Mouse (Mus musculus) liver, embryonic 14.5 days (tissue): ENCODE results near the gene Il4.

ENCODE experiments used
- CTCF ChIP-seq: IDR thresholded peaks from 2 replicates; pipeline ENCODE4 v1.5.1; 2016; ENCODE audit warnings: antibody characterized with exemption, low read depth, control low read depth
- EP300 ChIP-seq: IDR thresholded peaks from 2 replicates; pipeline ENCODE4 v1.6.1; 2016; ENCODE audit warnings: antibody characterized with exemption, low read depth

DNA sequence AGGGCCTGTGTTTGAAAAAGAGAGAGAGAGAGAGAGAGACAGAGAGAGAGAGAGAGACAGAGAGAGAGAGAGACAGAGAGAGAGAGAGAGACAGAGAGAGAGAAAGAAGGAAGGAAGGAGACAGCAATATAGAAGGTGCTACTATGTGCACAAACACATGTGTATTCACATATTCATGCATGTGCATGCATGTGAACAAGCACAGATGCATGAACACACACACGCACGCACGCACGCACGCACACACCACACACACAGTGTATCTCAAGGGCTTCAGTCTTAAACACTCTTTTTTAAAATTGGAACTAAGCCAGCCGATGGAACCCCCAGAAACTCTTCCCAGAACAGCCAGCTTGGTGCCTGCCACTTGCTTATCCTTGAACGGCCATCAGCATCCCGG, 2.9 kb downstream of the Il4 start:
- no peak for TF ChIP-seq CTCF
- TF ChIP-seq EP300: no peak
